Mouse (Mus musculus) naive thymus-derived CD4-positive, alpha-beta T cell, adult 2 months (primary cell): ENCODE results near the gene Zfp59.
"Not testable (repeated sequence)": the region's sequence is repeated elsewhere in the genome, so short reads cannot be mapped to it uniquely, and the experiment has no call there.

Experiments
- DNase-seq: peaks from one replicate; pipeline ENCODE4 v3.0.0-alpha.2; 2011; ENCODE audit warnings: low read depth

Gene Zfp59

GRCm38 (mm10) chr7:27862578-27862977 is 24.2 kb downstream of the Zfp59 start:
- not testable (repeated sequence) for DNase-seq

DNA sequence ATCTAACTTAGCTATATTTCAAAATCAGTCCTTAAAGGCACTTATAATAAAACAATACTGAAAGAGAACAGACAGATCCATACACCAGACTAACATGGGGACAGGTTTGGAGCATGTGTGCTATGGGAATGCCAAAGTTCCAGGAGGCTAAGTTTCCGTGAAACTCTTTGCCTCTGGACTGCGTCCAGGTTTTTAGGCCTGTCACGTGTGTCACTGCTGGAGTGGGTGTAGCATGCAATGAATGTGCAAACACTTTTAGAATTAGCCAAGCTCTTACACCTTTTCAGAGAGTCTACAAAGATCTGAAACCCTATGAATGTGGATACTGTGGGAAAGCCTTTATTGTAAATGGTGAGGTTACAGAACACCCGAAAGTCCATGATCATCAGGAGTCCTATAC is 43.3 kb downstream of the Zfp59 start:
- no peak for DNase-seq

- DNase-seq: no peak
Measured at GRCm38 (mm10) chr7:27900601-27901000, 62.2 kb downstream of the Zfp59 start.

DNA sequence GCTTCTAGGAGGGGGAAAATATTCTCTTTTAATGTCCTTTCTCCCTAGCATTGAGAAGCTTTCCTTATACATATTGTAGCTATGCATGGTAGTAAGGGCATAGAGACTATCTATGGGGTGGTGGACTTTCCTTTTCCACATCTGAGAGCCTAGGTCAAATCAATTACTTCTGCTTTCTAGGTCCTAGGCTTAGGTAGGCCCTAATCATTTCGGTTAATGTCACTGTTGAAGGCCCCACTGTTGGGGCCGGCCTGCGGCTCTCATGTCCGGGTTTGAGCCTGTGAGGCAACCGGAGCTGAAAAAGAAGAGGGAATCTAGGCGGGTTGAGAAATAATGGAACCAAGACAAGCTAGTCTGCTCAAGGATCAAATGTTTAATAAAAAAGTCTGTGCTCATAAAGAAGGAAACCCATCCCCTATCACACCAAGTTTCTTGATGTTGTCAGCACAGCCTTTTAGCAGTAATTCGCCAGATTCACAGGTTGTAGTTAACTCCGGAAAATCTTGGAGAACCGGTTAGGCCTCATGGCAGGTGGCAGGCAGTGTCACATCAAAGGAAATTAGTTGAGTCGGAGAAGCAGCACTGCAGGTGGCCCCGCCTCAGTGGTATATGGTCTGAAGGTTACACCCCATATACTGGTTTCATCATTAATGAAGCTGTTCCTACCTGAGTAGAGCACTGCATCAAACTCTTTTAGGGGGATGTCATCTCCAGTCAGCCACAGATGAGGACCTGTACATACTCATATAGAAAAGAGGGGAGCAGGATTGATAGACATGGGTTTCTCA is 66.8 kb downstream of the Zfp59 start:
- no peak for DNase-seq
